Mouse (Mus musculus) small intestine, adult 2 months (tissue): ENCODE results near the gene Alg2.

Source experiments
- CTCF ChIP-seq: fragments of 200-500 bp; IDR thresholded peaks from 2 replicates; pipeline ENCODE4 v1.5.1; 2012; ENCODE audit warnings: low read depth, mild to moderate bottlenecking, control low read depth, inconsistent platforms, low read length, moderate library complexity, mixed read lengths; ENCODE audit not compliant: insufficient replicate concordance, insufficient read length; ENCODE audit errors: extremely low read depth
- POLR2A ChIP-seq: fragments of 200-500 bp; IDR thresholded peaks from 2 replicates; pipeline ENCODE4 v1.6.1; 2012; ENCODE audit warnings: low read depth, mild to moderate bottlenecking, control low read depth, inconsistent platforms, low read length, moderate library complexity

- no peak for TF ChIP-seq CTCF
- no peak for TF ChIP-seq POLR2A
Measured at GRCm38 (mm10) chr4:47473586-47473967, 556 bp downstream of the Alg2 start.
